Mouse (Mus musculus): ENCODE measurements around the gene Rnf7. TPM values are rescaled to one million over a fixed set of nuclear protein-coding genes. Genes with fewer than 3 reads are reported as not detected.

The Rnf7 gene
- polyA plus RNA-seq, 1 experiment from 2014 or later = 301 TPM

- H3K4me1 ChIP-seq (ENCODE audit: control insufficient read depth, insufficient read depth, low read length) = no peaks in the 10 kb centered on the region
- peak overlapping the region; percentile 77 for H3K9ac ChIP-seq (replicated peaks; ENCODE audit: low read length)
- H3K27me3 ChIP-seq (ENCODE audit: control insufficient read depth, insufficient read depth, low read length) = peaks cover 3% of the 10 kb centered on the region
These were observed 40.1 kb downstream of the Rnf7 start for GRCm38 (mm10) chr9:96438334-96438871.

GRCm38 (mm10) chr9:96437805-96438333 lies 40.6 kb downstream of the Rnf7 start:
- Histone ChIP-seq H3K27me3 (ENCODE audit: control insufficient read depth, insufficient read depth, low read length) (peaks cover 3% of the 10 kb centered on the region), H3K9me3 (replicated peaks; ENCODE audit: control insufficient read depth, low read length) (no peaks in the 10 kb centered on the region), H3K9ac (replicated peaks; ENCODE audit: low read length) (peak overlapping the region; percentile 77), H3K36me3 (replicated peaks; ENCODE audit: control insufficient read depth, insufficient read depth, low read depth, low read length) (no peaks in the 10 kb centered on the region), H3K4me3 (ENCODE audit: low read depth, low read length) (peak overlapping the region; percentile 32), H3K4me1 (ENCODE audit: control insufficient read depth, insufficient read depth, low read length) (no peaks in the 10 kb centered on the region), H3K4me2 (ENCODE audit: low read depth, low read length) (peak overlapping the region; percentile 84), H3K27ac (replicated peaks; ENCODE audit: low read depth, low read length) (0 out of 2 replicates have a peak overlapping the region, but pooled peaks have one; percentile 13)
- DNase-seq (ENCODE audit: low spot score) (peak; percentile 63), ATAC-seq (replicated peaks; ENCODE audit: insufficient number of reproducible peaks, low FRiP score, low TSS enrichment, low read depth) (peak; percentile 63)
- under 1% methylated on average over 25 of the region's 25 CpGs for WGBS

More at GRCm38 (mm10) chr9:96438334-96438871, 40.1 kb downstream of the Rnf7 start:
- peak overlapping the region; percentile 32 for H3K4me3 ChIP-seq (ENCODE audit: low read depth, low read length)
- ATAC-seq (replicated peaks; ENCODE audit: insufficient number of reproducible peaks, low FRiP score, low TSS enrichment, low read depth) (peak; percentile 42), DNase-seq (ENCODE audit: low spot score) (peak; percentile 45)
- 3% methylated on average over 8 of the region's 8 CpGs for WGBS
- H3K27ac ChIP-seq (replicated peaks; ENCODE audit: low read depth, low read length) = 0 out of 2 replicates have a peak overlapping the region, but pooled peaks have one; percentile 13
- no peaks in the 10 kb centered on the region for H3K9me3 ChIP-seq (replicated peaks; ENCODE audit: control insufficient read depth, low read length)
- H3K36me3 ChIP-seq (replicated peaks; ENCODE audit: control insufficient read depth, insufficient read depth, low read depth, low read length) = no peaks in the 10 kb centered on the region
- peak overlapping the region; percentile 84 for H3K4me2 ChIP-seq (ENCODE audit: low read depth, low read length)

- Histone ChIP-seq H3K4me1 (ENCODE audit: control insufficient read depth, insufficient read depth, low read length) (no peaks in the 10 kb centered on the region), H3K4me3 (ENCODE audit: low read depth, low read length) (peak overlapping the region; percentile 32), H3K9ac (replicated peaks; ENCODE audit: low read length) (peak overlapping the region; percentile 77), H3K27me3 (ENCODE audit: control insufficient read depth, insufficient read depth, low read length) (peaks cover 3% of the 10 kb centered on the region), H3K36me3 (replicated peaks; ENCODE audit: control insufficient read depth, insufficient read depth, low read depth, low read length) (no peaks in the 10 kb centered on the region), H3K27ac (replicated peaks; ENCODE audit: low read depth, low read length) (0 out of 2 replicates have a peak overlapping the region, but pooled peaks have one; percentile 6), H3K9me3 (replicated peaks; ENCODE audit: control insufficient read depth, low read length) (no peaks in the 10 kb centered on the region), H3K4me2 (ENCODE audit: low read depth, low read length) (peak overlapping the region; percentile 84)
- no peak for ATAC-seq (replicated peaks; ENCODE audit: insufficient number of reproducible peaks, low FRiP score, low TSS enrichment, low read depth)
- DNase-seq (ENCODE audit: low spot score) = no peak
- WGBS = 9% methylated on average over 28 of the region's 28 CpGs
These were observed 41.3 kb downstream of the Rnf7 start for GRCm38 (mm10) chr9:96436901-96437804.

- 84% methylated on average over 3 of the region's 3 CpGs for WGBS
- DNase-seq (ENCODE audit: low spot score) (no peak), ATAC-seq (replicated peaks; ENCODE audit: insufficient number of reproducible peaks, low FRiP score, low TSS enrichment, low read depth) (no peak)
- Histone ChIP-seq H3K4me3 (ENCODE audit: low read depth, low read length) (no peak overlapping the region), H3K9me3 (replicated peaks; ENCODE audit: control insufficient read depth, low read length) (no peaks in the 10 kb centered on the region), H3K9ac (replicated peaks; ENCODE audit: low read length) (no peak overlapping the region), H3K27me3 (ENCODE audit: control insufficient read depth, insufficient read depth, low read length) (peaks cover 3% of the 10 kb centered on the region), H3K4me2 (ENCODE audit: low read depth, low read length) (no peak overlapping the region), H3K36me3 (replicated peaks; ENCODE audit: control insufficient read depth, insufficient read depth, low read depth, low read length) (no peaks in the 10 kb centered on the region), H3K4me1 (ENCODE audit: control insufficient read depth, insufficient read depth, low read length) (no peaks in the 10 kb centered on the region), H3K27ac (replicated peaks; ENCODE audit: low read depth, low read length) (no peak overlapping the region)
These were observed 45.9 kb downstream of the Rnf7 start for GRCm38 (mm10) chr9:96432575-96432974.

DNA sequence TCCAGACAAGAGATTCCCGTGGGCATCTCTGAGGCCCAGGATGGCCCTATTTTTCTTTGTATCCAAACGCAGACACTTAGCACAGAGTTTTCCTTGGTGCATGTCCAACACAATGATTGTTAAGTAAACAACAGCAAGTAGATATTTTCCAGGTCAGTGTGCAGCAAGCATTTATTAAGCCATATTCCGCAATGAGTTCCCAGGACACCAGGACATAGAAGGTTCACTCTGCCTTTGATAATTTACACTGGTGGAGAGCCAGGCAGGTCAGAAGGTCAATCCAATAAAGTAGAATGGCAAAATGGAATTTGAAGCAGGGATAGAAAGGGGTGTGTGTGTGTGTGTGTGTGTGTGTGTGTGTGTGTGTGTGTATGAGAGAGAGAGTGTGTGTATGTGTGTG lies 47.4 kb downstream of the Rnf7 start:
- H3K9me3 ChIP-seq (replicated peaks; ENCODE audit: control insufficient read depth, low read length) = no peaks in the 10 kb centered on the region
- no peak for DNase-seq (ENCODE audit: low spot score)
- ATAC-seq (replicated peaks; ENCODE audit: insufficient number of reproducible peaks, low FRiP score, low TSS enrichment, low read depth) = no peak
- no peak overlapping the region for H3K9ac ChIP-seq (replicated peaks; ENCODE audit: low read length)
- no peak overlapping the region for H3K4me3 ChIP-seq (ENCODE audit: low read depth, low read length)
- no peaks in the 10 kb centered on the region for H3K27me3 ChIP-seq (ENCODE audit: control insufficient read depth, insufficient read depth, low read length)
- WGBS = 84% methylated on average over 3 of the region's 3 CpGs
- no peaks in the 10 kb centered on the region for H3K4me1 ChIP-seq (ENCODE audit: control insufficient read depth, insufficient read depth, low read length)
- H3K36me3 ChIP-seq (replicated peaks; ENCODE audit: control insufficient read depth, insufficient read depth, low read depth, low read length) = no peaks in the 10 kb centered on the region
- H3K27ac ChIP-seq (replicated peaks; ENCODE audit: low read depth, low read length) = no peak overlapping the region
- H3K4me2 ChIP-seq (ENCODE audit: low read depth, low read length) = no peak overlapping the region

- 77% methylated on average over 17 of the region's 17 CpGs for WGBS
- no peak overlapping the region for H3K9ac ChIP-seq (replicated peaks; ENCODE audit: low read length)
- no peak overlapping the region for H3K4me2 ChIP-seq (ENCODE audit: low read depth, low read length)
- DNase-seq (ENCODE audit: low spot score) (no peak), ATAC-seq (replicated peaks; ENCODE audit: insufficient number of reproducible peaks, low FRiP score, low TSS enrichment, low read depth) (no peak)
- no peak overlapping the region for H3K27ac ChIP-seq (replicated peaks; ENCODE audit: low read depth, low read length)
- H3K36me3 ChIP-seq (replicated peaks; ENCODE audit: control insufficient read depth, insufficient read depth, low read depth, low read length) = no peaks in the 10 kb centered on the region
- no peak overlapping the region for H3K4me3 ChIP-seq (ENCODE audit: low read depth, low read length)
- no peaks in the 10 kb centered on the region for H3K4me1 ChIP-seq (ENCODE audit: control insufficient read depth, insufficient read depth, low read length)
- no peaks in the 10 kb centered on the region for H3K27me3 ChIP-seq (ENCODE audit: control insufficient read depth, insufficient read depth, low read length)
- no peaks in the 10 kb centered on the region for H3K9me3 ChIP-seq (replicated peaks; ENCODE audit: control insufficient read depth, low read length)
These were observed 50.0 kb downstream of the Rnf7 start for GRCm38 (mm10) chr9:96428336-96429046.

DNA sequence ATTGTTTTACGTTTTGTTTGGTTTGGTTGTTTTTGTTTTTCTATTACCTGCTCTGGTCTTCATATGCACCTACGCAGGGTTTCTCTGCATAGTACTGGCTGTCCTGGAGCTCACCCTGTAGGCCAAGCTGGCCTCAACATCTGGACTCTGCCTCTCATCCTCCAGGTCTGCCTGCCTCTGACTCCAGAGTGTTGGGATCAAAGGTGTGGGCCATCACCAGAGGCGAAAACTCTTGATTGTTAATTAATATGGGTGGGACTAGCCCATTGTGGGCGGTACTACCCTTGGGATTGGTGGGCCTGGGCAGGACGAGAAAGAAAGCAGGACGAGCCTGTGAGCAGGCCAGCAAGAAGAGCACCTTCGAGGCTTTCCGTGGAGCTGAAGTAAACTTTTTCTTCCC lies 54.4 kb downstream of the Rnf7 start:
- Histone ChIP-seq H3K4me1 (ENCODE audit: control insufficient read depth, insufficient read depth, low read length) (no peaks in the 10 kb centered on the region), H3K9me3 (replicated peaks; ENCODE audit: control insufficient read depth, low read length) (no peaks in the 10 kb centered on the region), H3K4me2 (ENCODE audit: low read depth, low read length) (no peak overlapping the region), H3K36me3 (replicated peaks; ENCODE audit: control insufficient read depth, insufficient read depth, low read depth, low read length) (no peaks in the 10 kb centered on the region), H3K9ac (replicated peaks; ENCODE audit: low read length) (no peak overlapping the region), H3K4me3 (ENCODE audit: low read depth, low read length) (no peak overlapping the region), H3K27me3 (ENCODE audit: control insufficient read depth, insufficient read depth, low read length) (no peaks in the 10 kb centered on the region), H3K27ac (replicated peaks; ENCODE audit: low read depth, low read length) (no peak overlapping the region)
- no peak for ATAC-seq (replicated peaks; ENCODE audit: insufficient number of reproducible peaks, low FRiP score, low TSS enrichment, low read depth)
- 39% methylated on average over 8 of the region's 8 CpGs for WGBS
- no peak for DNase-seq (ENCODE audit: low spot score)

Measured in embryonic facial prominence, embryonic 11.5 days (tissue).